Mouse (Mus musculus) thymus, adult 2 months (tissue): ENCODE data around the gene Tsga10. TPM values are rescaled to one million over a fixed set of nuclear protein-coding genes. Genes with fewer than 3 reads are reported as not detected.

Experiments
- DNase-seq: peaks from one replicate; pipeline ENCODE4 v3.0.0; 2021
- H3K27ac ChIP-seq: fragments of 200-500 bp; 2 replicates; pipeline ENCODE4 v1.5.1; 2012; ENCODE audit warnings: low read length, control low read depth; ENCODE audit not compliant: control insufficient read depth, insufficient read depth
- H3K27me3 ChIP-seq: fragments of 200-500 bp; 2 replicates; pipeline ENCODE4 v1.6.1; 2012; ENCODE audit warnings: mild to moderate bottlenecking, low read length, moderate library complexity, mixed read lengths; ENCODE audit not compliant: control insufficient read depth, insufficient read depth
- H3K36me3 ChIP-seq: fragments of 200-500 bp; 2 replicates; pipeline ENCODE4 v1.6.1; 2012; ENCODE audit warnings: mild to moderate bottlenecking, low read length, moderate library complexity; ENCODE audit not compliant: control insufficient read depth, insufficient read depth
- H3K4me1 ChIP-seq: fragments of 200-500 bp; replicated peaks from 2 replicates; pipeline ENCODE4 v1.6.1; 2012; ENCODE audit warnings: low read length; ENCODE audit not compliant: control insufficient read depth, insufficient read depth
- H3K4me3 ChIP-seq: fragments of 200-500 bp; 2 replicates; pipeline ENCODE4 v1.5.1; 2012; ENCODE audit warnings: mild to moderate bottlenecking, low read length, control low read depth, moderate library complexity; ENCODE audit not compliant: control insufficient read depth, insufficient read depth
- CTCF ChIP-seq: fragments of 200-500 bp; IDR thresholded peaks from 2 replicates; pipeline ENCODE4 v1.5.1; 2012; ENCODE audit warnings: mild to moderate bottlenecking, control low read depth, low read length, moderate library complexity, borderline replicate concordance; ENCODE audit not compliant: control insufficient read depth, poor library complexity, insufficient read depth; ENCODE audit errors: extremely low read depth
- POLR2A ChIP-seq: fragments of 200-500 bp; IDR thresholded peaks from 2 replicates; pipeline ENCODE4 v1.6.1; 2012; ENCODE audit warnings: mild to moderate bottlenecking, low read length, control low read depth, moderate library complexity; ENCODE audit not compliant: control insufficient read depth, poor library complexity, insufficient read depth; ENCODE audit errors: extremely low read depth
- WGBS: fragments of 180-500 bp; shearing (Covaris S2); methylation state at CpG from one replicate; pipeline ENCODE4 v1.1.7; 2018; 5-methylcytosine and 5-hydroxymethylcytosine counted together
- polyA plus RNA-seq: library from polyadenylated mRNA; depleted of rRNA; stranded (reverse); fragments of >200 nt; gene quantifications from 2 replicates; pipeline ENCODE4 v1.2.3, GENCODE M21; 2012

Tsga10 gene
- polyA plus RNA-seq, 1 experiment, result 0.97 TPM

DNA sequence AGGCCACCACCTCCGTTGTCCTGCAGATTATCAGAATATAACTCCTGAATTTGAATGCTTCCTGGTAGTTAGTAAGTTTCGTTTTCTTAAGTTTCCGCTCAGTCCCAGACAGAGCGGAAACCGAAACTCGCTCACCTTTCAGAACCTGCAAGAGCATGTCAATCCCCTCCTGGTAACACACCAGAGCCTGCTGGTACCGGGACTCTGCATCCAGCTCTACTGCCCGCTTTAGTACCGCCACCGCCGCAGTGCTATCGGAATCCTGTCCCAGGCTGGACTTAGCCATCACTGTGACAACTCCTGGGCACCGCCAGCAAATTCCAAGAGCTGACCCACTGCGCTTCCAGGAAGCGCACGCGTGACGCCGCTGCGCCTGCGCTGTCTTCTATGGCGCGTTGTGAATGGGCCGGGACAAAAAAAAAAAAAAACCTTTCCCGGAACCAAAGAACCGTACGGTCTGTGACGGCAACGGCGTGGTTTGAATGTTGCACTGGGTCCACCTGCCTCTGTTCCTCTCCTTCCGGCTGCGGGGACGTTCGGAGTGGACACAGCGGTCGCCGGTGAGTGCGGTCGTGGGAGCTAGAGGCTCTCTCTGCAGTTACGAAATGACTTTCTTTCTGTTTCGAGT, 23.9 kb upstream of the Tsga10 start, which contains the start of the genes Mitd1 and Mrpl30:
Gene Mitd1, minus strand, starts transcription at position 387 of the 628 bp plus-strand sequence.
Gene Mrpl30, plus strand, starts transcription at position 453 of the 628 bp plus-strand sequence.
- Histone ChIP-seq H3K27ac (peak within 1 kb of the TSS; percentile 92), H3K27me3 (no peaks in the 10 kb centered on the region), H3K4me1 (peaks cover 3% of the 10 kb centered on the region), H3K4me3 (peak within 1 kb of the TSS; percentile 75), H3K36me3 (peaks cover 7% of the 10 kb centered on the region)
- under 1% methylated on average over 41 of the region's 41 CpGs for WGBS
- TF ChIP-seq POLR2A, result peak; percentile 84
- TF ChIP-seq CTCF, result 0 out of 2 replicates have a peak, but pooled peaks have one; percentile 30
- DNase-seq, result peak; percentile 85

DNA sequence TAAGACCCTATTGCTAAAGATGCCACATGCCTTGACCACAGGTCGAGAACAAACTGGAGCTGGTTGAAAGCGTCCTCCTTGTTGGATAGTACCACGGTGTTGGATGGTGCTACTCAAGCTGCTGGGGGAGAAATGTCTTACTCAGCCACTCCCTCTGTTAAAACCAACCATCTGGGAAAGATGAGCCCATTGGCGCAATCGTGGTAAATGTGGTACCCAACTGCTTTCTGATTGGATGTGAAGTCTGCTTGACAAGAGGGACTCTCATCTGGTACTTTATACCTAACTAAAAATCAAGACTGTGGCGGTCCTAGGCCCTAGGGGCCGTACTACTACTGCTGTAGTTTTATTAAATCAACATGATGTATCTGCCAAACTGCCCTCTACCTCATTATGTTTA, 23.0 kb upstream of the Tsga10 start:
- Histone ChIP-seq H3K27me3 (no peaks in the 10 kb centered on the region), H3K4me1 (peaks cover 3% of the 10 kb centered on the region), H3K4me3 (no peak overlapping the region), H3K36me3 (peaks cover 9% of the 10 kb centered on the region), H3K27ac (peak overlapping the region; percentile 92)
- no peak for DNase-seq
- no peak for TF ChIP-seq POLR2A
- no peak for TF ChIP-seq CTCF
- 84% methylated on average over 7 of the region's 7 CpGs for WGBS

DNA sequence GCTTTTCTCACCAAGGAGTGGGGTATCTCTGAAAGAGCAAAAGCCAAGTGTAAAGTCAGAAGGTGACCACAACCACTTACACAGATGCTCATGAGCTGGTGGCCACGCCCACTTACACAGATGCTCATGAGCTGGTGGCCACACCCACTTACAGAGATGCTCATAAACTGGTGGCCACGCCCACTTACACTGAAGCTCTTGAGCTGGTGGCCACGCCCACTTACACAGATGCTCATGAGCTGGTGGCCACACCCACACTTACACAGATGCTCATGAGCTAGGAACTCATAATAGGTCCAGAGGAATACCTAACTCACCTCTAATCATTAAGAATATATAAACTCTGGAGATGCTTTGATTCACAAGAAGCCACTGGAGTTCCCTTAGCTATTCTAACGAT, 18.2 kb upstream of the Tsga10 start:
- DNase-seq, result no peak
- no peak for TF ChIP-seq CTCF
- no peak for TF ChIP-seq POLR2A
- Histone ChIP-seq H3K27me3 (no peaks in the 10 kb centered on the region), H3K27ac (no peak overlapping the region), H3K36me3 (peaks cover 55% of the 10 kb centered on the region), H3K4me3 (no peak overlapping the region), H3K4me1 (peaks cover 3% of the 10 kb centered on the region)
- WGBS, result 94% methylated on average over 4 of the region's 4 CpGs

DNA sequence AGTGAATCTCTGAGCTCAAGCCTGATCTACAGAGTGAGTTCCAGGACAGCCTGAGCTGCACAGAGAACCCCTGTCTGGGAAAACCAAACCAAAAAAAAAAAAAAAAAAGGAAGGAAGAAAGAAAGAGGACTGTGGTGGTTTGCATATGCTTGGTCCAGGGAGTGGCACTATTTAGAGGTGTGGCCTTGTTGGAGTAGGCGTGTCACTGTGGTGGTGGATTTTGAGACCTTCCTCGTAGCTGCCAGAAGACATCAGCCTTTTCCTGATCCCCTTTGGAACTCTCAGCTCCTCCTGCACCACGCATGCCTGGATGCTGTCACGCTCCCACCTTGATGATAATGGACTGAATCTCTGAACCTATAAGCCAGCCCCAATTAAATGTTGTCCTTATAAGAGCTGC, 17.2 kb upstream of the Tsga10 start:
- DNase-seq, result no peak
- Histone ChIP-seq H3K36me3 (peaks cover 65% of the 10 kb centered on the region), H3K4me3 (no peak overlapping the region), H3K27ac (no peak overlapping the region), H3K4me1 (no peaks in the 10 kb centered on the region; the same call in 1 of the 2 replicates), H3K27me3 (no peaks in the 10 kb centered on the region)
- 91% methylated on average over 4 of the region's 4 CpGs for WGBS
- no peak for TF ChIP-seq POLR2A
- no peak for TF ChIP-seq CTCF

DNA sequence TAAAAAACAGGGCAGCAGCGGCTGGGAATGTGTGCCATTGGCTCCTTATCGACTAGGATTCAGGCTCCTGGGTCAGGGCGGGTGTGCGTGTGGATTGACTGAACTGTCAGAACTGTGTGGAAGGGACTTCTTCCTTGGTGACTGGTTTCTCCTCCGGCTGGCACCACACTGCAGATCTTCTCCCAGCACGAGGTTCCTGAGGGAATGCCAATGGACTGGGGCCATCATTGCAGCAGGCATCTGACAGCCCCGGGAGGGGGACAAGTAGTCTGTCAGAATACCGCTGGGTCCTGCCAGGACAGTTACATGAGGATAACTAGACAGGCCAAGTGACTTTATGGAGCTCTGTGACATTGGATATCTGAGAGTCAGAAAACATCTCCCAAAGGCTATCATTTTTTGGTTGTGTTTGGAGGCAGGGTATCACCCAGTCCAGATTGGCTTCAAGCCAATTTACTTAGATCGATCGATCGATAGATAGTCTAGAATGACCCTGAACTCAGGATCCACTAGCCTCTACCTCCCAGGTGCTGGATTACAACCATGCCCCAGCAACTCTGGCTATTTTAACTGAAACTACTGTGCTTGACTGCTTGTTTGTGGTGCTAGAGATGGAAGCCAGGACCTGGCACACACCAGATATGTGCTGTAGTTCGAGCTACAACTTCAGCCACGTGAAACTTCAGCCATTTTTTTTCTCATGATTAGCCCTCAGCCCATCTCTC, 11.7 kb upstream of the Tsga10 start:
- Histone ChIP-seq H3K36me3 (peaks cover 56% of the 10 kb centered on the region), H3K27ac (no peak overlapping the region), H3K4me1 (no peaks in the 10 kb centered on the region), H3K4me3 (no peak overlapping the region), H3K27me3 (no peaks in the 10 kb centered on the region)
- TF ChIP-seq POLR2A (no peak), CTCF (no peak)
- no peak for DNase-seq
- WGBS, result 91% methylated on average over 13 of the region's 13 CpGs

DNA sequence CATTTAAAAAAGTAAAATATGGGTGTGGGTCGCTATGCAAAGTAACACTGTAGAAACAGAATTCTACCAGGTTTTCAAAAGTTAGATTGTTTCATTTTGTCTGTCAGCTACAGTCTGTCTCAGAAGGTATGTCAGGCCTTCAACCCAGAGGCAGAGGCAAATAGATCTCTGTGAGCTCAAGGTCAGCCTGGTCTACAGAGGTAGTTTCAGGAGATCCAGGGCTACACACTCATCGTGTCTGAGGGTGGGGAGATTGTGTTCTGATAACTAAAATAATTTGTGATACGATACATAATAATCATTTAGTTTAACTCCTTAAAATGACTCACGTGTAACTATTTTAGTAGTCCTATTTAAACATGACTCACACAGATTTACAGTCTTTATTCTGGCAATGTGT, 6.9 kb upstream of the Tsga10 start:
- no peak for DNase-seq
- Histone ChIP-seq H3K27me3 (no peaks in the 10 kb centered on the region), H3K4me1 (peaks cover 3% of the 10 kb centered on the region), H3K4me3 (no peak overlapping the region), H3K36me3 (peaks cover 11% of the 10 kb centered on the region), H3K27ac (no peak overlapping the region)
- TF ChIP-seq CTCF, result no peak
- no peak for TF ChIP-seq POLR2A
- 89% methylated on average over 4 of the region's 4 CpGs for WGBS
